Comparison of ENCODE assay signal across 8 mouse cellular contexts in the genomic region with DNA sequence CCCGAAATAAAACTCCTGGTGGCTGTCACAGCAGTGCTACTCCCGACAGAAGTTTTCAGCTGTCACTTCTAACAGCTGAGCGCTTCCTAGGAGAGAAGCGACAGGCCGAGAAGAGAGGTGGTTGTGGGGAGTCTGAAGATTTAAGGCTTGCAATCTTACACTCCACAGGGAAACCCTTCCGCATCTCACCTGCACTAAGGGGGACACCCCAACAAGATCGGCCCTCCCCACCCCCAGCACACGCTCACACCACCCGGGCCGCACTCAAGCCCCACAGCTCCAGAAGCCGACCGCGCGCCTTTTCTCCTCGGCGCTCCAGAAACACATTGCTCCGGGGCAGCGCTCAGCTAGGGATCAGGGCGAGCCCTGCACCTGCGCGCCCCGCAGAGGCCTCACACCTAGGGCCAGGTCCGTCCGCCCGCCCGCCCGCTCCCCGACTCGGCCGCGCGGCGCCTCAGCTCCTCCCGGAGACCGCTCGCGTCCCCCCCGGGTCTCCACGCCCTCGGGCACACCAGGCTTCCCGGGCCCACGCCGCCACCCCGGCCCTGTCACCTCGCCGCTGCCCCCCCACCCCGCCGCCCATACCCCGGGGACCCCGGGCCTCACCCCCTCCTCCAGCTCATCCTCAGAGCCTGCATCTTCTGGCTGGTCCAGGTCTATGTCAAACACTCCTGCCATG. TPM values are rescaled to one million over a fixed set of nuclear protein-coding genes. Genes with fewer than 3 reads are reported as not detected.
DNase-seq lines count a peak whose midpoint lies in the region; ATAC-seq lines count a peak whose summit lies in the region.

No protein-coding gene starts in this region.

- H3K4me3 ChIP-seq in embryonic facial prominence, embryonic 14.5 days (ENCODE audit: low read depth, low read length), result peak overlapping the region; percentile 92
- peak overlapping the region; percentile 78 for H3K4me3 ChIP-seq in intestine, embryonic 15.5 days (replicated peaks)

- H3K36me3 ChIP-seq in embryonic facial prominence, embryonic 14.5 days (ENCODE audit: control insufficient read depth, insufficient read depth, low read length), result no peaks in the 10 kb centered on the region; the same call in 1 of the 2 replicates
- 0 out of 2 replicates have a peak, but pooled peaks cover 3% of the 10 kb centered on the region for H3K36me3 ChIP-seq in intestine, embryonic 15.5 days

- H3K9ac ChIP-seq in embryonic facial prominence, embryonic 14.5 days (ENCODE audit: low read depth, low read length), result peak overlapping the region; percentile 95
- peak overlapping the region; percentile 87 for H3K9ac ChIP-seq in intestine, embryonic 15.5 days

- WGBS in embryonic facial prominence, embryonic 14.5 days, result under 1% methylated on average over 15 of the region's 50 CpGs
- under 1% methylated on average over 48 of the region's 50 CpGs for WGBS in intestine, embryonic 15.5 days

- DNase-seq in lung, adult 18-20 months, result peak; percentile 32 to 38
- DNase-seq in lung, postnatal 25 days (ENCODE audit: low spot score), result no peak
- DNase-seq in NIH3T3 (ENCODE audit: low read depth), result peak; percentile 18
- peak; percentile 68 for DNase-seq in embryonic facial prominence, embryonic 14.5 days (ENCODE audit: low spot score)
- no peak for DNase-seq in gastrocnemius, postnatal 10 days
- no peak for DNase-seq in gastrocnemius, postnatal 25 days

- peak; percentile 51 for ATAC-seq in embryonic facial prominence, embryonic 14.5 days (ENCODE audit: low read depth)
- peak; percentile 83 for ATAC-seq in intestine, embryonic 15.5 days
- peak; percentile 8; the same call in 1 of the 2 replicates for ATAC-seq in megakaryocyte-erythroid progenitor cell, adult 5-6 weeks (replicated peaks; ENCODE audit: low FRiP score, low TSS enrichment, poor library complexity, severe bottlenecking)

- no peaks in the 10 kb centered on the region for H3K9me3 ChIP-seq in embryonic facial prominence, embryonic 14.5 days (ENCODE audit: control insufficient read depth, low read length)
- H3K9me3 ChIP-seq in intestine, embryonic 15.5 days, result no peaks in the 10 kb centered on the region

- peak overlapping the region; percentile 89 for H3K27ac ChIP-seq in embryonic facial prominence, embryonic 14.5 days (replicated peaks; ENCODE audit: low read depth, low read length)
- peak overlapping the region; percentile 75 for H3K27ac ChIP-seq in intestine, embryonic 15.5 days

- H3K27me3 ChIP-seq in embryonic facial prominence, embryonic 14.5 days (replicated peaks; ENCODE audit: control insufficient read depth, insufficient read depth, low read length), result no peaks in the 10 kb centered on the region
- H3K27me3 ChIP-seq in intestine, embryonic 15.5 days (replicated peaks), result no peaks in the 10 kb centered on the region

- peak overlapping the region; percentile 81 for H3K4me2 ChIP-seq in embryonic facial prominence, embryonic 14.5 days (ENCODE audit: low read depth, low read length)
- peak overlapping the region; percentile 75 for H3K4me2 ChIP-seq in intestine, embryonic 15.5 days (replicated peaks)

- H3K4me1 ChIP-seq in embryonic facial prominence, embryonic 14.5 days (ENCODE audit: control insufficient read depth, insufficient read depth, low read length), result peaks cover 19% of the 10 kb centered on the region
- 0 out of 2 replicates have a peak, but pooled peaks cover 10% of the 10 kb centered on the region for H3K4me1 ChIP-seq in intestine, embryonic 15.5 days (replicated peaks)

RNA-seq across cellular contexts. Expression of a gene that starts 0.5 kb away (rescaled TPM):
- 60.5 and 66.1 TPM in 2 replicates for polyA plus RNA-seq in embryonic facial prominence, embryonic 14.5 days (2014; fragmentation: Nextera tagmentation; extraction: Ambion mirVana)
- polyA plus RNA-seq in intestine, embryonic 15.5 days (2015; fragmentation: Nextera tagmentation; extraction: Ambion mirVana), result 54.6 and 63.6 TPM in 2 replicates
- total RNA-seq in megakaryocyte-erythroid progenitor cell, adult 5-6 weeks (2014; fragmentation: Nextera tagmentation), result 45.2 and 49.5 TPM in 2 replicates
- total RNA-seq in megakaryocyte-erythroid progenitor cell, adult 5-6 weeks (2017), result 45.4 and 52.7 TPM in 2 replicates
- total RNA-seq in gastrocnemius, postnatal 10 days (2021), result 10 to 100 TPM; 36.8 to 43.3 TPM
- total RNA-seq in gastrocnemius, postnatal 25 days (2021), result 10 to 100 TPM; 19.0 to 20.2 TPM

RNA-seq across cellular contexts. Expression of a gene that starts 0.7 kb away (rescaled TPM):
- 10.8 and 12.7 TPM in 2 replicates for polyA plus RNA-seq in embryonic facial prominence, embryonic 14.5 days (2014; fragmentation: Nextera tagmentation; extraction: Ambion mirVana)
- 11.6 and 11.8 TPM in 2 replicates for polyA plus RNA-seq in intestine, embryonic 15.5 days (2015; fragmentation: Nextera tagmentation; extraction: Ambion mirVana)
- 17.5 and 20.8 TPM in 2 replicates for total RNA-seq in megakaryocyte-erythroid progenitor cell, adult 5-6 weeks (2014; fragmentation: Nextera tagmentation)
- 13.7 and 20.5 TPM in 2 replicates for total RNA-seq in megakaryocyte-erythroid progenitor cell, adult 5-6 weeks (2017)
- 1 to 10 TPM; 3.5 to 3.7 TPM for total RNA-seq in gastrocnemius, postnatal 10 days (2021)
- total RNA-seq in gastrocnemius, postnatal 25 days (2021), result 1 to 10 TPM; 5.5 to 6.4 TPM

RNA-seq across cellular contexts. Expression of a gene that starts 59.6 kb away (rescaled TPM):
- polyA plus RNA-seq in embryonic facial prominence, embryonic 14.5 days (2014; fragmentation: Nextera tagmentation; extraction: Ambion mirVana), result 53.5 and 53.6 TPM in 2 replicates
- polyA plus RNA-seq in intestine, embryonic 15.5 days (2015; fragmentation: Nextera tagmentation; extraction: Ambion mirVana), result 56.3 and 61.3 TPM in 2 replicates
- total RNA-seq in megakaryocyte-erythroid progenitor cell, adult 5-6 weeks (2014; fragmentation: Nextera tagmentation), result 6.9 and 11.3 TPM in 2 replicates
- total RNA-seq in megakaryocyte-erythroid progenitor cell, adult 5-6 weeks (2017), result 8.4 and 13.1 TPM in 2 replicates
- 10 to 100 TPM; 43.5 to 55.6 TPM for total RNA-seq in gastrocnemius, postnatal 10 days (2021)
- total RNA-seq in gastrocnemius, postnatal 25 days (2021), result 10 to 100 TPM; 41.5 to 48.9 TPM

Comparison
In these comparisons a context has a peak if more than half of its experiments do, and no peak if none do; other contexts are left out.
1. DNase-seq: peak in lung, adult 18-20 months (2 of 2), NIH3T3 (single experiment) and embryonic facial prominence, embryonic 14.5 days (single experiment); none in lung, postnatal 25 days (single experiment), gastrocnemius, postnatal 10 days (single experiment) and gastrocnemius, postnatal 25 days (single experiment).
2. ATAC-seq: peak in every context shown above with its lines; median percentile 83 in intestine, embryonic 15.5 days; 51 in embryonic facial prominence, embryonic 14.5 days; 8 in megakaryocyte-erythroid progenitor cell, adult 5-6 weeks.